Mouse (Mus musculus): Measurements from ENCODE around the gene Rpp40. TPM values are rescaled to one million over a fixed set of nuclear protein-coding genes. Genes with fewer than 3 reads are reported as not detected.

Rpp40 gene
- polyA plus RNA-seq, 1 experiment from 2014 or later = 26.3 TPM

GRCm38 (mm10) chr13:35870659-35871058 lies 35.5 kb downstream of the Rpp40 start:
- peaks cover 12% of the 10 kb centered on the region for H3K36me3 ChIP-seq (ENCODE audit: control insufficient read depth, insufficient read depth, low read length)
- 73% methylated on average over 8 of the region's 8 CpGs for WGBS
- H3K27me3 ChIP-seq (replicated peaks; ENCODE audit: control insufficient read depth, insufficient read depth, low read length) = no peaks in the 10 kb centered on the region
- ATAC-seq (replicated peaks; ENCODE audit: low FRiP score) (no peak), DNase-seq (ENCODE audit: low spot score) (no peak)
- no peak overlapping the region for H3K4me3 ChIP-seq (ENCODE audit: low read depth, low read length)
- H3K4me1 ChIP-seq (replicated peaks; ENCODE audit: control insufficient read depth, insufficient read depth, low read length) = no peaks in the 10 kb centered on the region
- no peak overlapping the region for H3K27ac ChIP-seq (ENCODE audit: low read depth, low read length)
- no peaks in the 10 kb centered on the region for H3K9me3 ChIP-seq (ENCODE audit: control insufficient read depth, low read length)
- no peak overlapping the region for H3K4me2 ChIP-seq
- H3K9ac ChIP-seq (ENCODE audit: low read depth, low read length) = no peak overlapping the region

GRCm38 (mm10) chr13:35860916-35861315 lies 45.2 kb downstream of the Rpp40 start:
- Histone ChIP-seq H3K27ac (ENCODE audit: low read depth, low read length) (no peak overlapping the region), H3K9me3 (ENCODE audit: control insufficient read depth, low read length) (no peaks in the 10 kb centered on the region), H3K4me3 (ENCODE audit: low read depth, low read length) (no peak overlapping the region), H3K27me3 (replicated peaks; ENCODE audit: control insufficient read depth, insufficient read depth, low read length) (no peaks in the 10 kb centered on the region), H3K4me2 (no peak overlapping the region), H3K4me1 (replicated peaks; ENCODE audit: control insufficient read depth, insufficient read depth, low read length) (no peaks in the 10 kb centered on the region), H3K9ac (ENCODE audit: low read depth, low read length) (no peak overlapping the region), H3K36me3 (ENCODE audit: control insufficient read depth, insufficient read depth, low read length) (peaks cover 3% of the 10 kb centered on the region; the same call in 1 of the 2 replicates)
- DNase-seq (ENCODE audit: low spot score) (no peak), ATAC-seq (replicated peaks; ENCODE audit: low FRiP score) (no peak)
- 79% methylated on average over 8 of the region's 8 CpGs for WGBS

GRCm38 (mm10) chr13:35857486-35857885 lies 48.7 kb downstream of the Rpp40 start:
- H3K4me1 ChIP-seq (replicated peaks; ENCODE audit: control insufficient read depth, insufficient read depth, low read length) = no peaks in the 10 kb centered on the region
- no peak for ATAC-seq (replicated peaks; ENCODE audit: low FRiP score)
- no peaks in the 10 kb centered on the region for H3K27me3 ChIP-seq (replicated peaks; ENCODE audit: control insufficient read depth, insufficient read depth, low read length)
- no peak overlapping the region for H3K27ac ChIP-seq (ENCODE audit: low read depth, low read length)
- peaks cover 3% of the 10 kb centered on the region; the same call in 1 of the 2 replicates for H3K36me3 ChIP-seq (ENCODE audit: control insufficient read depth, insufficient read depth, low read length)
- H3K9me3 ChIP-seq (ENCODE audit: control insufficient read depth, low read length) = no peaks in the 10 kb centered on the region
- no peak overlapping the region for H3K4me3 ChIP-seq (ENCODE audit: low read depth, low read length)
- WGBS = 87% methylated on average over 7 of the region's 7 CpGs
- DNase-seq (ENCODE audit: low spot score) = no peak
- no peak overlapping the region for H3K9ac ChIP-seq (ENCODE audit: low read depth, low read length)
- H3K4me2 ChIP-seq = no peak overlapping the region

- Histone ChIP-seq H3K9me3 (ENCODE audit: control insufficient read depth, low read length) (no peaks in the 10 kb centered on the region), H3K36me3 (ENCODE audit: control insufficient read depth, insufficient read depth, low read length) (peaks cover 1% of the 10 kb centered on the region; the same call in 1 of the 2 replicates), H3K4me1 (replicated peaks; ENCODE audit: control insufficient read depth, insufficient read depth, low read length) (no peaks in the 10 kb centered on the region), H3K9ac (ENCODE audit: low read depth, low read length) (no peak overlapping the region), H3K4me3 (ENCODE audit: low read depth, low read length) (no peak overlapping the region), H3K27me3 (replicated peaks; ENCODE audit: control insufficient read depth, insufficient read depth, low read length) (no peaks in the 10 kb centered on the region), H3K27ac (ENCODE audit: low read depth, low read length) (no peak overlapping the region), H3K4me2 (no peak overlapping the region)
- no peak for ATAC-seq (replicated peaks; ENCODE audit: low FRiP score)
- DNase-seq (ENCODE audit: low spot score) = no peak
- 92% methylated on average over 2 of the region's 2 CpGs for WGBS
Observed at GRCm38 (mm10) chr13:35852851-35853575, 53.1 kb downstream of the Rpp40 start.

- H3K36me3 ChIP-seq (ENCODE audit: control insufficient read depth, insufficient read depth, low read length) = no peaks in the 10 kb centered on the region
- WGBS = 93% methylated on average over 6 of the region's 6 CpGs
- ATAC-seq (replicated peaks; ENCODE audit: low FRiP score) (no peak), DNase-seq (ENCODE audit: low spot score) (no peak)
- H3K27me3 ChIP-seq (replicated peaks; ENCODE audit: control insufficient read depth, insufficient read depth, low read length) = no peaks in the 10 kb centered on the region
- H3K4me1 ChIP-seq (replicated peaks; ENCODE audit: control insufficient read depth, insufficient read depth, low read length) = no peaks in the 10 kb centered on the region
- no peak overlapping the region for H3K9ac ChIP-seq (ENCODE audit: low read depth, low read length)
- no peak overlapping the region for H3K4me2 ChIP-seq
- H3K4me3 ChIP-seq (ENCODE audit: low read depth, low read length) = no peak overlapping the region
- no peak overlapping the region for H3K27ac ChIP-seq (ENCODE audit: low read depth, low read length)
- no peaks in the 10 kb centered on the region for H3K9me3 ChIP-seq (ENCODE audit: control insufficient read depth, low read length)
Observed at GRCm38 (mm10) chr13:35851581-35851980, 54.6 kb downstream of the Rpp40 start.

GRCm38 (mm10) chr13:35848694-35849093 lies 57.5 kb downstream of the Rpp40 start:
- DNase-seq (ENCODE audit: low spot score) = no peak
- 82% methylated on average over 3 of the region's 3 CpGs for WGBS
- no peak overlapping the region for H3K4me3 ChIP-seq (ENCODE audit: low read depth, low read length)

GRCm38 (mm10) chr13:35845306-35845705 lies 60.9 kb downstream of the Rpp40 start:
- WGBS = 69% methylated on average over 3 of the region's 3 CpGs
- no peaks in the 10 kb centered on the region for H3K4me1 ChIP-seq (replicated peaks; ENCODE audit: control insufficient read depth, insufficient read depth, low read length)

More at GRCm38 (mm10) chr13:35848694-35849093, 57.5 kb downstream of the Rpp40 start:
- H3K27ac ChIP-seq (ENCODE audit: low read depth, low read length) = no peak overlapping the region
- H3K4me1 ChIP-seq (replicated peaks; ENCODE audit: control insufficient read depth, insufficient read depth, low read length) = no peaks in the 10 kb centered on the region
- H3K27me3 ChIP-seq (replicated peaks; ENCODE audit: control insufficient read depth, insufficient read depth, low read length) = no peaks in the 10 kb centered on the region
- H3K9ac ChIP-seq (ENCODE audit: low read depth, low read length) = no peak overlapping the region
- no peak for ATAC-seq (replicated peaks; ENCODE audit: low FRiP score)
- no peaks in the 10 kb centered on the region for H3K9me3 ChIP-seq (ENCODE audit: control insufficient read depth, low read length)
- H3K4me2 ChIP-seq = no peak overlapping the region
- no peaks in the 10 kb centered on the region for H3K36me3 ChIP-seq (ENCODE audit: control insufficient read depth, insufficient read depth, low read length)

More at GRCm38 (mm10) chr13:35845306-35845705, 60.9 kb downstream of the Rpp40 start:
- no peak overlapping the region for H3K4me3 ChIP-seq (ENCODE audit: low read depth, low read length)
- peaks cover 5% of the 10 kb centered on the region for H3K36me3 ChIP-seq (ENCODE audit: control insufficient read depth, insufficient read depth, low read length)
- DNase-seq (ENCODE audit: low spot score) = no peak
- no peak for ATAC-seq (replicated peaks; ENCODE audit: low FRiP score)
- no peak overlapping the region for H3K9ac ChIP-seq (ENCODE audit: low read depth, low read length)
- no peaks in the 10 kb centered on the region for H3K9me3 ChIP-seq (ENCODE audit: control insufficient read depth, low read length)
- no peak overlapping the region for H3K4me2 ChIP-seq
- no peaks in the 10 kb centered on the region for H3K27me3 ChIP-seq (replicated peaks; ENCODE audit: control insufficient read depth, insufficient read depth, low read length)
- H3K27ac ChIP-seq (ENCODE audit: low read depth, low read length) = no peak overlapping the region
